In genomic region chr17:6978287-6979248, GRCm38 (mm10) we compare ENCODE assay signal across 8 mouse cellular contexts. TPM values are rescaled to one million over a fixed set of nuclear protein-coding genes. Genes with fewer than 3 reads are reported as not detected.
DNase-seq lines count a peak whose midpoint lies in the region; ATAC-seq and TF ChIP-seq lines count a peak whose summit lies in the region.
"Not testable (repeated sequence)": the region's sequence is repeated elsewhere in the genome, so short reads cannot be mapped to it uniquely, and the experiment has no call there.

Gene Gm49721 (plus strand): TSS chr17:6978904.

- H3K27me3 ChIP-seq in G1E (ENCODE audit: insufficient read depth, low read length); neural tube, embryonic 13.5 days; testis, adult 2 months (ENCODE audit: control insufficient read depth, insufficient read depth, low read length): not testable (repeated sequence)

- H3K27ac ChIP-seq in layer of hippocampus, adult 2 months = peak within 1 kb of the TSS; percentile 54; the same call in 1 of the 2 replicates
- H3K27ac ChIP-seq in neural tube, embryonic 13.5 days (replicated peaks); testis, adult 2 months (ENCODE audit: control insufficient read depth, insufficient read depth, low read depth, low read length): not testable (repeated sequence)

- not testable (repeated sequence) for H3K9me3 ChIP-seq in G1E (replicated peaks); neural tube, embryonic 13.5 days

- peak; percentile 88 for ATAC-seq in G1E (ENCODE audit: extremely low read depth, insufficient number of reproducible peaks, low FRiP score, poor library complexity, severe bottlenecking)
- ATAC-seq in hematopoietic stem cell, adult 5-6 weeks (replicated peaks in 1 of 2; ENCODE audit: insufficient read depth in 1 of 2, low FRiP score in 2 of 2, low TSS enrichment in 1 of 2, low read depth in 1 of 2, poor library complexity in 2 of 2, severe bottlenecking in 2 of 2) = peak; percentile 93 to 96
- peak; percentile 97 for ATAC-seq in neural tube, embryonic 13.5 days (ENCODE audit: low read depth)

- DNase-seq in G1E (ENCODE audit: low spot score) = peak; percentile 1
- peak; percentile 45 for DNase-seq in cerebellum, adult 8-10 months
- peak; percentile 58 to 61 for DNase-seq in frontal cortex, postnatal 10 days (ENCODE audit: low spot score in 2 of 2)
- DNase-seq in layer of hippocampus, adult 2 months (ENCODE audit: low spot score in 2 of 2) = peak; percentile 31 to 47
- peak; percentile 72 for DNase-seq in lung, adult 2 months

- H3K36me3 ChIP-seq in G1E (replicated peaks); neural tube, embryonic 13.5 days; testis, adult 2 months (ENCODE audit: control insufficient read depth, insufficient read depth, low read length): not testable (repeated sequence)

- H3K9ac ChIP-seq in neural tube, embryonic 13.5 days = peak within 1 kb of the TSS; percentile 71

- H3K4me3 ChIP-seq in G1E (ENCODE audit: low read depth, low read length) = peak within 1 kb of the TSS; percentile 70
- H3K4me3 ChIP-seq in layer of hippocampus, adult 2 months = peak within 1 kb of the TSS; percentile 65
- H3K4me3 ChIP-seq in lung, adult 2 months (replicated peaks; ENCODE audit: extremely low read depth, low read depth, low read length) = not testable (repeated sequence)
- peak within 1 kb of the TSS; percentile 51 for H3K4me3 ChIP-seq in neural tube, embryonic 13.5 days
- H3K4me3 ChIP-seq in testis, adult 2 months (ENCODE audit: control insufficient read depth, low read depth, low read length) = peak within 1 kb of the TSS; percentile 76

- peak within 1 kb of the TSS; percentile 61 for H3K4me2 ChIP-seq in neural tube, embryonic 13.5 days

- TF ChIP-seq POLR2A in lung, adult 2 months (IDR thresholded peaks at IDR 0.05; ENCODE audit: borderline replicate concordance, extremely low read depth, low read depth, low read length) = peak; percentile 22; the same call in 1 of the 2 replicates
- TF ChIP-seq POLR2A in testis, adult 2 months (IDR thresholded peaks at IDR 0.05; ENCODE audit: control insufficient read depth, low read depth, low read length) = peak; percentile 31; the same call in 1 of the 2 replicates

- WGBS in lung, adult 2 months = 2% methylated on average over 53 of the region's 68 CpGs
- WGBS in neural tube, embryonic 13.5 days = 1% methylated on average over 57 of the region's 68 CpGs

- not testable (repeated sequence) for TF ChIP-seq CTCF in G1E (IDR thresholded peaks at IDR 0.05; ENCODE audit: low read depth, low read length); layer of hippocampus, adult 2 months (conservative IDR thresholded peaks at IDR 0.05); lung, adult 2 months (IDR thresholded peaks at IDR 0.05; ENCODE audit: insufficient read depth, low read length); testis, adult 2 months (IDR thresholded peaks at IDR 0.05; ENCODE audit: control insufficient read depth, insufficient read depth, insufficient replicate concordance, low read depth, low read length)

- not testable (repeated sequence) for H3K4me1 ChIP-seq in G1E (ENCODE audit: insufficient read depth, low read depth, low read length); lung, adult 2 months (ENCODE audit: control insufficient read depth, insufficient read depth, low read length); neural tube, embryonic 13.5 days (replicated peaks); testis, adult 2 months (ENCODE audit: control insufficient read depth, insufficient read depth, low read length)

RNA-seq across cellular contexts. Expression of gene Gm49721, which starts in this region (rescaled TPM):
- total RNA-seq in G1E (2014; fragmentation: Nextera tagmentation) (not detected in 2 replicates), G1E (2017) (0.05 and 0.23 TPM in 2 replicates)
- not detected in 2 replicates for polyA plus RNA-seq in G1E (2012)
- not detected in 2 replicates for total RNA-seq in hematopoietic stem cell, adult 5-6 weeks (2017)
- total RNA-seq in layer of hippocampus, adult 2 months (2021) = 1 to 10 TPM in 1 of 2 experiments, under 1 TPM in 1; 0.25 to 1.0 TPM
- 0.47 TPM in 1 of 2 replicates, not detected in the other for polyA plus RNA-seq in lung, adult 2 months (2012; rRNA removed)
- 0.47 TPM in 1 of 2 replicates, not detected in the other for polyA plus RNA-seq in neural tube, embryonic 13.5 days (2015; fragmentation: Nextera tagmentation; extraction: Ambion mirVana)
- polyA plus RNA-seq in testis, adult 2 months (2012; rRNA removed) = 0.31 TPM in 1 of 2 replicates, not detected in the other

Comparison
In these comparisons a context has a peak if more than half of its experiments do, and no peak if none do; other contexts are left out.
1. Peak in DNase-seq, ATAC-seq and H3K4me3 ChIP-seq in G1E; RNA of the gene not detected or under 1 TPM.
2. Peak in ATAC-seq in hematopoietic stem cell, adult 5-6 weeks; RNA of the gene not detected or under 1 TPM.
3. Peak in DNase-seq in lung, adult 2 months; RNA of the gene not detected or under 1 TPM.
4. Peak in ATAC-seq, H3K4me3 ChIP-seq, H3K9ac ChIP-seq and H3K4me2 ChIP-seq in neural tube, embryonic 13.5 days; RNA of the gene not detected or under 1 TPM.
5. DNase-seq: peak in every context shown above with its lines; median percentile 72 in lung, adult 2 months; 60 in frontal cortex, postnatal 10 days; 45 in cerebellum, adult 8-10 months; 39 in layer of hippocampus, adult 2 months; 1 in G1E.